Mouse (Mus musculus): ENCODE results near the gene Rbfox2. TPM values are rescaled to one million over a fixed set of nuclear protein-coding genes. Genes with fewer than 3 reads are reported as not detected.

The Rbfox2 gene
- polyA plus RNA-seq, 2 experiments = 94.7 to 189 TPM

- no peaks in the 10 kb centered on the region for H3K9me3 ChIP-seq (ENCODE audit: control insufficient read depth, low read length)
- no peak overlapping the region for H3K9ac ChIP-seq (ENCODE audit: low read depth, low read length, severe bottlenecking)
- ATAC-seq (ENCODE audit: low FRiP score, low read depth) (no peak), DNase-seq (ENCODE audit: low spot score) (no peak)
- 65% methylated on average over 2 of the region's 2 CpGs for WGBS
- H3K4me2 ChIP-seq (replicated peaks; ENCODE audit: low read depth, low read length, severe bottlenecking) = no peak overlapping the region
- no peak overlapping the region for H3K27ac ChIP-seq (replicated peaks; ENCODE audit: low read depth, low read length)
- no peak for TF ChIP-seq POLR2A (IDR thresholded peaks at IDR 0.05; ENCODE audit: borderline replicate concordance, extremely low read depth, insufficient read depth, insufficient read length)
- H3K27me3 ChIP-seq (ENCODE audit: control insufficient read depth, insufficient read depth, low read length) = no peaks in the 10 kb centered on the region
- peaks cover 2% of the 10 kb centered on the region for H3K4me1 ChIP-seq (ENCODE audit: control insufficient read depth, insufficient read depth, low read length)
- no peak overlapping the region for H3K4me3 ChIP-seq (replicated peaks; ENCODE audit: low read length)
- peaks cover 12% of the 10 kb centered on the region for H3K36me3 ChIP-seq (ENCODE audit: control insufficient read depth, insufficient read depth, low read length)
Observed at GRCm38 (mm10) chr15:77122824-77123223, 184.0 kb downstream of the Rbfox2 start.

GRCm38 (mm10) chr15:77122208-77122607 is 184.6 kb downstream of the Rbfox2 start:
- DNase-seq (ENCODE audit: low spot score) = no peak
- Histone ChIP-seq H3K27ac (replicated peaks; ENCODE audit: low read depth, low read length) (no peak overlapping the region), H3K9ac (ENCODE audit: low read depth, low read length, severe bottlenecking) (no peak overlapping the region), H3K27me3 (ENCODE audit: control insufficient read depth, insufficient read depth, low read length) (no peaks in the 10 kb centered on the region), H3K4me3 (replicated peaks; ENCODE audit: low read length) (no peak overlapping the region), H3K4me1 (ENCODE audit: control insufficient read depth, insufficient read depth, low read length) (peaks cover 5% of the 10 kb centered on the region; the same call in 1 of the 2 replicates), H3K9me3 (ENCODE audit: control insufficient read depth, low read length) (no peaks in the 10 kb centered on the region), H3K4me2 (replicated peaks; ENCODE audit: low read depth, low read length, severe bottlenecking) (no peak overlapping the region), H3K36me3 (ENCODE audit: control insufficient read depth, insufficient read depth, low read length) (peaks cover 7% of the 10 kb centered on the region)
- ATAC-seq (ENCODE audit: low FRiP score, low read depth) = no peak
- WGBS = 77% methylated on average over 6 of the region's 6 CpGs
- TF ChIP-seq POLR2A (IDR thresholded peaks at IDR 0.05; ENCODE audit: borderline replicate concordance, extremely low read depth, insufficient read depth, insufficient read length) = no peak

- WGBS = 96% methylated on average over 7 of the region's 7 CpGs
- no peaks in the 10 kb centered on the region for H3K27me3 ChIP-seq (ENCODE audit: control insufficient read depth, insufficient read depth, low read length)
- no peaks in the 10 kb centered on the region for H3K9me3 ChIP-seq (ENCODE audit: control insufficient read depth, low read length)
- DNase-seq (ENCODE audit: low spot score) (no peak), ATAC-seq (ENCODE audit: low FRiP score, low read depth) (no peak)
- no peak for TF ChIP-seq POLR2A (IDR thresholded peaks at IDR 0.05; ENCODE audit: borderline replicate concordance, extremely low read depth, insufficient read depth, insufficient read length)
- H3K4me2 ChIP-seq (replicated peaks; ENCODE audit: low read depth, low read length, severe bottlenecking) = no peak overlapping the region
- H3K4me3 ChIP-seq (replicated peaks; ENCODE audit: low read length) = no peak overlapping the region
- peaks cover 28% of the 10 kb centered on the region for H3K36me3 ChIP-seq (ENCODE audit: control insufficient read depth, insufficient read depth, low read length)
- H3K9ac ChIP-seq (ENCODE audit: low read depth, low read length, severe bottlenecking) = no peak overlapping the region
- H3K27ac ChIP-seq (replicated peaks; ENCODE audit: low read depth, low read length) = no peak overlapping the region
- peaks cover 5% of the 10 kb centered on the region; the same call in 1 of the 2 replicates for H3K4me1 ChIP-seq (ENCODE audit: control insufficient read depth, insufficient read depth, low read length)
Observed at GRCm38 (mm10) chr15:77119666-77120065, 187.1 kb downstream of the Rbfox2 start.

- Histone ChIP-seq H3K36me3 (ENCODE audit: control insufficient read depth, insufficient read depth, low read length) (peaks cover 48% of the 10 kb centered on the region), H3K4me2 (replicated peaks; ENCODE audit: low read depth, low read length, severe bottlenecking) (no peak overlapping the region), H3K27me3 (ENCODE audit: control insufficient read depth, insufficient read depth, low read length) (no peaks in the 10 kb centered on the region), H3K4me3 (replicated peaks; ENCODE audit: low read length) (no peak overlapping the region), H3K27ac (replicated peaks; ENCODE audit: low read depth, low read length) (no peak overlapping the region), H3K9me3 (ENCODE audit: control insufficient read depth, low read length) (no peaks in the 10 kb centered on the region), H3K4me1 (ENCODE audit: control insufficient read depth, insufficient read depth, low read length) (peaks cover 5% of the 10 kb centered on the region; the same call in 1 of the 2 replicates), H3K9ac (ENCODE audit: low read depth, low read length, severe bottlenecking) (no peak overlapping the region)
- ATAC-seq (ENCODE audit: low FRiP score, low read depth) = no peak
- 74% methylated on average over 3 of the region's 3 CpGs for WGBS
- no peak for TF ChIP-seq POLR2A (IDR thresholded peaks at IDR 0.05; ENCODE audit: borderline replicate concordance, extremely low read depth, insufficient read depth, insufficient read length)
- DNase-seq (ENCODE audit: low spot score) = no peak
Observed at GRCm38 (mm10) chr15:77117209-77117608, 189.6 kb downstream of the Rbfox2 start.

GRCm38 (mm10) chr15:77116139-77116722 is 190.6 kb downstream of the Rbfox2 start:
- ATAC-seq (ENCODE audit: low FRiP score, low read depth) = no peak
- Histone ChIP-seq H3K27ac (replicated peaks; ENCODE audit: low read depth, low read length) (no peak overlapping the region), H3K9me3 (ENCODE audit: control insufficient read depth, low read length) (no peaks in the 10 kb centered on the region), H3K27me3 (ENCODE audit: control insufficient read depth, insufficient read depth, low read length) (no peaks in the 10 kb centered on the region), H3K36me3 (ENCODE audit: control insufficient read depth, insufficient read depth, low read length) (peaks cover 57% of the 10 kb centered on the region), H3K4me3 (replicated peaks; ENCODE audit: low read length) (no peak overlapping the region), H3K4me1 (ENCODE audit: control insufficient read depth, insufficient read depth, low read length) (peaks cover 5% of the 10 kb centered on the region; the same call in 1 of the 2 replicates), H3K9ac (ENCODE audit: low read depth, low read length, severe bottlenecking) (no peak overlapping the region), H3K4me2 (replicated peaks; ENCODE audit: low read depth, low read length, severe bottlenecking) (no peak overlapping the region)
- DNase-seq (ENCODE audit: low spot score) = no peak
- no peak for TF ChIP-seq POLR2A (IDR thresholded peaks at IDR 0.05; ENCODE audit: borderline replicate concordance, extremely low read depth, insufficient read depth, insufficient read length)
- WGBS = 88% methylated on average over 9 of the region's 9 CpGs
